Mouse (Mus musculus) lung, postnatal 0 days (tissue): Measurements from ENCODE around the gene Gm10488.
"Not testable (repeated sequence)": the region's sequence is repeated elsewhere in the genome, so short reads cannot be mapped to it uniquely, and the experiment has no call there.

ENCODE experiments used
- CTCF ChIP-seq: IDR thresholded peaks from 2 replicates; pipeline ENCODE4 v1.5.1; 2016; ENCODE audit warnings: antibody characterized with exemption, mild to moderate bottlenecking
- EP300 ChIP-seq: IDR thresholded peaks from 2 replicates; pipeline ENCODE4 v1.6.1; 2016; ENCODE audit warnings: antibody characterized with exemption, mild to moderate bottlenecking, control low read depth

DNA sequence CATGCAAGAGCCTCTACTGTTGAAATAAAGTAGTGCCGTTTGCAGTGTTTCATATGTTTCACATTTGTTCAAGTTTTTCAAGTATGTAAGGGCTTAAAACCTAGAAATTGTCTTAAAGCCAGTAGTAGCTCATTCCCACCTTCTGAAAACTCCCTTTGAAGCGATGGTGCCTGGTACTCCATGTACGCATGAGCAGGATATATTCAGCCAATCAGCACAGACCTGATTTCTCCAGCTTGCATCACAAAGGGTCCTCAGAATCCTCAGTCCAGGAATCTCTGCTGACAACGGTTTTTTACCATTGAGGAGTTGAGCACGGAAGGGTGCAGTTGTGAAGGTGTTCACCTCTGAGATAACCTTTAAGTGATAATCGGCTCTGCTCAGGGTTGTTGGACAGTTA lies at the start of gene Gm10488:
- TF ChIP-seq CTCF, EP300: not testable (repeated sequence)
